Mouse (Mus musculus) gonadal fat pad, adult 2 months (tissue): Measurements from ENCODE around the gene Cfdp1. TPM values are rescaled to one million over a fixed set of nuclear protein-coding genes. Genes with fewer than 3 reads are reported as not detected.

Experiments
- DNase-seq: peaks from one replicate; pipeline ENCODE4 v3.0.0-alpha.2; 2012; ENCODE audit warnings: low read depth
- polyA plus RNA-seq: library from polyadenylated mRNA; depleted of rRNA; stranded (reverse); fragments of >200 nt; gene quantifications from 2 replicates; pipeline ENCODE4 v1.2.3, GENCODE M21; 2012

Cfdp1 gene
- polyA plus RNA-seq, 1 experiment, result 6.5 TPM

GRCm38 (mm10) chr8:111769764-111770428 is 84.2 kb downstream of the Cfdp1 start:
- DNase-seq, result no peak

- no peak for DNase-seq
Measured at GRCm38 (mm10) chr8:111769296-111769695, 84.8 kb downstream of the Cfdp1 start.

- DNase-seq, result no peak
Measured at GRCm38 (mm10) chr8:111768651-111769050, 85.4 kb downstream of the Cfdp1 start.

GRCm38 (mm10) chr8:111765616-111766015 is 88.5 kb downstream of the Cfdp1 start:
- DNase-seq, result no peak

- no peak for DNase-seq
Measured at GRCm38 (mm10) chr8:111765096-111765495, 89.0 kb downstream of the Cfdp1 start.

- no peak for DNase-seq
Measured at GRCm38 (mm10) chr8:111760708-111761107, 93.4 kb downstream of the Cfdp1 start.

GRCm38 (mm10) chr8:111758817-111759216 is 95.3 kb downstream of the Cfdp1 start:
- no peak for DNase-seq

- no peak for DNase-seq
Measured at GRCm38 (mm10) chr8:111757599-111757998, 96.5 kb downstream of the Cfdp1 start.

- DNase-seq, result no peak
Measured at GRCm38 (mm10) chr8:111754736-111755135, 99.4 kb downstream of the Cfdp1 start.

GRCm38 (mm10) chr8:111754088-111754487 is 100.0 kb downstream of the Cfdp1 start:
- DNase-seq, result no peak

GRCm38 (mm10) chr8:111748766-111749165 is 105.3 kb downstream of the Cfdp1 start:
- no peak for DNase-seq

- DNase-seq, result no peak
Measured at GRCm38 (mm10) chr8:111747866-111748649, 106.0 kb downstream of the Cfdp1 start.

GRCm38 (mm10) chr8:111746582-111747465 is 107.3 kb downstream of the Cfdp1 start:
- no peak for DNase-seq

GRCm38 (mm10) chr8:111745591-111746418 is 108.3 kb downstream of the Cfdp1 start:
- DNase-seq, result no peak

- no peak for DNase-seq
Measured at GRCm38 (mm10) chr8:111745086-111745485, 109.0 kb downstream of the Cfdp1 start.

- DNase-seq, result no peak
Measured at GRCm38 (mm10) chr8:111743792-111744696, 110.0 kb downstream of the Cfdp1 start, which contains the start of gene Bcar1. Gene Bcar1, minus strand, starts transcription at chr8:111743809.

GRCm38 (mm10) chr8:111743101-111743791 is 110.8 kb downstream of the Cfdp1 start:
- no peak for DNase-seq

- DNase-seq, result no peak
Measured at GRCm38 (mm10) chr8:111742261-111743037, 111.6 kb downstream of the Cfdp1 start.

- DNase-seq, result no peak
Measured at GRCm38 (mm10) chr8:111741556-111741955, 112.5 kb downstream of the Cfdp1 start.
